Mouse (Mus musculus): ENCODE measurements around the gene Ces3a. TPM values are rescaled to one million over a fixed set of nuclear protein-coding genes. Genes with fewer than 3 reads are reported as not detected.
"Not testable (repeated sequence)": the region's sequence is repeated elsewhere in the genome, so short reads cannot be mapped to it uniquely, and the experiment has no call there.

Ces3a gene
- total RNA-seq, 2 experiments from 2014 or later = not detected

- DNase-seq (ENCODE audit: low spot score in 2 of 2) = no peak
Measured at GRCm38 (mm10) chr8:105093992-105094391, 45.6 kb downstream of the Ces3a start.

- not testable (repeated sequence) for DNase-seq (ENCODE audit: low spot score in 2 of 2)
Measured at GRCm38 (mm10) chr8:105102101-105102785, 53.8 kb downstream of the Ces3a start.

- DNase-seq (ENCODE audit: low spot score in 2 of 2) = not testable (repeated sequence)
Measured at GRCm38 (mm10) chr8:105103701-105104100, 55.3 kb downstream of the Ces3a start.

- no peak for DNase-seq (ENCODE audit: low spot score in 2 of 2)
Measured at GRCm38 (mm10) chr8:105104220-105104619, 55.8 kb downstream of the Ces3a start.

Other genes with a start within 250 kb of the Ces3a start
- not detected for gene Ces2b, start 217.0 kb upstream of the Ces3a start, total RNA-seq (2021)
- not detected for gene Ces2c, start 201.5 kb upstream of the Ces3a start, total RNA-seq (2021)
- not detected for gene Ces2e, start 122.3 kb upstream of the Ces3a start, total RNA-seq (2021)
- gene Ces2f, start 101.2 kb upstream of the Ces3a start, total RNA-seq (2021) = not detected
- gene Ces2g, start 86.9 kb upstream of the Ces3a start, total RNA-seq (2021) = under 1 TPM; 0.21 to 0.45 TPM
- gene Ces2h, start 47.7 kb upstream of the Ces3a start, total RNA-seq (2021) = not detected
- not detected for gene Ces3b, start 35.2 kb downstream of the Ces3a start, total RNA-seq (2021)
- gene Ces4a, start 83.2 kb downstream of the Ces3a start, total RNA-seq (2021) = not detected
- 10 to 100 TPM; 19.4 to 24.7 TPM for gene Cbfb, start 122.1 kb downstream of the Ces3a start, total RNA-seq (2021)
- 10 to 100 TPM; 37.0 to 40.0 TPM for gene D230025D16Rik, start 176.5 kb downstream of the Ces3a start, total RNA-seq (2021)
- gene B3gnt9, start 206.6 kb downstream of the Ces3a start, total RNA-seq (2021) = 1 to 10 TPM; 3.0 to 3.5 TPM
- 1 to 10 TPM; 7.6 to 8.9 TPM for gene Tradd, start 216.0 kb downstream of the Ces3a start, total RNA-seq (2021)
- gene Fbxl8, start 216.0 kb downstream of the Ces3a start, total RNA-seq (2021) = 1 to 10 TPM; 1.1 to 1.6 TPM
- gene Hsf4, start 221.2 kb downstream of the Ces3a start, total RNA-seq (2021) = 10 to 100 TPM; 25.6 to 26.5 TPM
- 10 to 100 TPM in 1 of 2 experiments, 1 to 10 TPM in 1; 9.4 to 10.8 TPM for gene Nol3, start 227.5 kb downstream of the Ces3a start, total RNA-seq (2021)
- gene 4931428F04Rik, start 241.3 kb downstream of the Ces3a start, total RNA-seq (2021) = 10 to 100 TPM; 22.3 to 27.9 TPM
- gene Exoc3l, start 247.5 kb downstream of the Ces3a start, total RNA-seq (2021) = 1 to 10 TPM; 1.6 TPM
- 10 to 100 TPM; 37.6 to 39.1 TPM for gene E2f4, start 249.1 kb downstream of the Ces3a start, total RNA-seq (2021)

Measured in left cerebral cortex, adult 18-20 months (tissue).